Mouse (Mus musculus): ENCODE results near the gene Rbl1.
"Not testable (repeated sequence)": the region's sequence is repeated elsewhere in the genome, so short reads cannot be mapped to it uniquely, and the experiment has no call there.

Gene Rbl1

DNA sequence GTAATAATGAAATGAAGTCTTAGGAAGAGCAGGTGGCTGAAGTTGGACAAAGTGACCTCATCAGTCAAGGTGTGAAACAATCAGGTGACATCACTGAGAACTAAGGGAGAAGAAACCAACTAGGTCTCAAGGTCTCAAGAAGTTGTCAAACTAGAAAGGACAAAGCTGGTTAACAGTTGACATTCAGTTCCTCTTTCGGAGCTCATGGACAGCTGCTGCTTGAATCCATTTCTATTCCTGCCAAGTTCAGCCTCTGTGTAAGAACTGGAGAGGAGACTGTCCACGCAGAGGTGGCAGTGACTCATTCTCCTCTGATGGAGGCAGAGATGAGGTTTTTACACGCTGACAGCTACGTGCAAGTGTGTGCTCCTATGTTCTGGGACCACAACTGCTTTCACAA is 17.1 kb downstream of the Rbl1 start:
- H3K36me3 ChIP-seq (ENCODE audit: control insufficient read depth, insufficient read depth, low read length, poor library complexity, severe bottlenecking): peaks cover 6% of the 10 kb centered on the region
- DNase-seq (ENCODE audit: low read depth, low spot score): no peak
- H3K27me3 ChIP-seq (ENCODE audit: control insufficient read depth, insufficient read depth, low read length, poor library complexity, severe bottlenecking): no peaks in the 10 kb centered on the region

DNA sequence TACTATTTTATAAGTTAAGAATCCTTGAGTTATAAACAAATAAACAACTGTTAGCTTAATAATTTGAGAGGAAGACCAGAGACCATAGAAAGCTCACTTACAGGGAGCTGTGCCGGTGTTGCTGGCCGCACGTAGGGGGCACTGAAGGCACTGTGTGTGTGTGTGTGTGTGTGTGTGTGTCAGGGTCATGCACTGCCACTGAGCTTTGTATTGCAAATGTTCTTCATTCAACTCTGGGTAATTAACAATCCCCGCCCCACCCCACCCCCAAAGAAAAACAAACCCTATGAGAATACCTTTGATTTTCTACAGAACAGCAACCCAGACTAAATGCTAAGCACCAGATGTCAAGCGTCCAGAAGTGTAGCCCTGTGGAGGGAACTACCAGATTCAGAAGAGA is 17.8 kb downstream of the Rbl1 start:
- Histone ChIP-seq H3K27me3 (ENCODE audit: control insufficient read depth, insufficient read depth, low read length, poor library complexity, severe bottlenecking) (no peaks in the 10 kb centered on the region), H3K36me3 (ENCODE audit: control insufficient read depth, insufficient read depth, low read length, poor library complexity, severe bottlenecking) (peaks cover 6% of the 10 kb centered on the region)
- DNase-seq (ENCODE audit: low read depth, low spot score): no peak

DNA sequence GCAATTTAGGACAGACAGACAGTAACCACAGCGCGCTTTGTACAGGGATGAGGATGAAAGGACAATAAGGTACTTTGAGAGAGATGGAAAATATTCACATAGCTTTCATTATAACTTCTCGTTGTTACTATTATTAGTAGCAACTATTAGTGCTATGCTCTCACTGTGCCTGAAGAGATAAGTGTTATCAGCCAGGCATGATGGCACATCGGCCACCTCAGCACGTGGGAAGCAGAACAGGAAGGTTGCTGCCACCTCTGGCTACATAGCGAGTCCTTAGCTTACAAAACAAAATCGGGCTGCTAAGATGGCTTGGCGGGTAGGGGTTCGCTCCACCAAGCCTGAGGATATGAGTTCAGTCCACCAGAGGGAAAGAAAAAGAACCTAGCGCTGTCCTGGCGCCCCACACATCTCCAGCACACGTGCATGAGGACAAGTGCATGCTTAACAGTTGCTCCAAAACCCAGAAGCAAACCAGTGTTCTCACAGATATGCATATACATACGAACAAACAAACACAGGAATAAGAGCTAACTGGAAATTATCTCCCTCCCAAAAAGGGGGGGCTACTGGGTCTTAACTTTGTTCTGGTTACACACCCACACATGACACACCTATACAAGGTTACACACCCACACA is 19.2 kb downstream of the Rbl1 start:
- DNase-seq (ENCODE audit: low read depth, low spot score): no peak
- no peaks in the 10 kb centered on the region for H3K27me3 ChIP-seq (ENCODE audit: control insufficient read depth, insufficient read depth, low read length, poor library complexity, severe bottlenecking)
- peaks cover 3% of the 10 kb centered on the region for H3K36me3 ChIP-seq (ENCODE audit: control insufficient read depth, insufficient read depth, low read length, poor library complexity, severe bottlenecking)

DNA sequence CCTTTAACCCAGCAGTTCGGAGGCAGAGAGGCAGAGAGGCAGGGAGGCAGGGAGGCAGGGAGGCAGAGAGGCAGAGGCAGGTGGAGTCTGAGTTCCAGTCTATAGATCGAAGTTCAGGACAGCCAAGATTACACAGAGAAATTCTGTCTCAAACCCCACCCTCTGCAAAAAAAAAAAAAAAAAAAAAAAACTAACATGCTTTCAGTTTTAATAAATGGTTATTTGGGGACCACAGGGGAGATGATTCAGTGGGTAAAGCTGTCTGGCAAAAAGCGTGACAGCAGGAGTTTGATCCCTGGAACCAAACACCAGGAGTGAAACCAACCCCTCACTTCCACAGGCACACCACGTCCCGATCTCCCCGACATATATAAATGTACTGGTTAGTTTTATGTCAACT is 26.2 kb downstream of the Rbl1 start:
- H3K36me3 ChIP-seq (ENCODE audit: control insufficient read depth, insufficient read depth, low read length, poor library complexity, severe bottlenecking): peaks cover 9% of the 10 kb centered on the region; the same call in 1 of the 2 replicates
- DNase-seq (ENCODE audit: low read depth, low spot score): no peak
- no peaks in the 10 kb centered on the region for H3K27me3 ChIP-seq (ENCODE audit: control insufficient read depth, insufficient read depth, low read length, poor library complexity, severe bottlenecking)

DNA sequence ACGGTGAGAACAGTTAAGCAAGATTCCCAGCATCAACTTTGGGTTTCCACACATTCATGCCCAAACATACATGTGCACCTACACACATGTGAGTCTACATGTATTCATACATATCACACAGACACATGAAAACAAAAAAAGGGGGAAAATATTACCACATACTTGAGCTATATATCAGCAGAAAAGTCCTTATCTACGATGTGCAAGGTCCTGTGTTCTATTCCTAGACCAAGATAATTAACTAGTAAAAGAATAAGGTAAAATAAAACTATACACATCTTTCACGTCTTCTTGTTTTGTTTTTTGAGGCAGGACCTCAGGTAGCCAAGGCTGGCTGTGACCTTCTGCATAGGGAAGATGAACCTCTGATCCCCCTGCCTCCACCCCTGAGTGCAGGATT is 28.1 kb downstream of the Rbl1 start:
- peaks cover 10% of the 10 kb centered on the region; the same call in 1 of the 2 replicates for H3K36me3 ChIP-seq (ENCODE audit: control insufficient read depth, insufficient read depth, low read length, poor library complexity, severe bottlenecking)
- no peaks in the 10 kb centered on the region for H3K27me3 ChIP-seq (ENCODE audit: control insufficient read depth, insufficient read depth, low read length, poor library complexity, severe bottlenecking)
- no peak for DNase-seq (ENCODE audit: low read depth, low spot score)

DNA sequence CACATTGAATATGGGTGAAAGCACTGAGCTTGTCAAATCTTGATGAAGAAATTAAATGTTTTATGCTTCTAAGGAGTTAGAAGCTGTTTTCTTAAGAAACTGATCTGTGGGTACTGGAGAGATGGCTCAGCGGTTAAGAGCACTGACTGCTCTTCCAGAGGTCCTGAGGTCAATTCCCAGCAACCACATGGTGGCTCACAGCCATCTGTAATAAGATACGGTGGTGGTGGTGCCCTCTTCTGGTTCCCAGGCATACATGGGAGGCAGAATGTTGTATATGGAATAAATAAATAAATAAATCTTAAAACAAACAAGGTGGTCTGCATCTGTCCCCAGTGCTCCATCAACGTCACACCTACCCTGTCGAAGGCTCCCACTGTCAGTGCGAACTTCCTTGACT is 29.9 kb downstream of the Rbl1 start:
- Histone ChIP-seq H3K36me3 (ENCODE audit: control insufficient read depth, insufficient read depth, low read length, poor library complexity, severe bottlenecking) (peaks cover 10% of the 10 kb centered on the region; the same call in 1 of the 2 replicates), H3K27me3 (ENCODE audit: control insufficient read depth, insufficient read depth, low read length, poor library complexity, severe bottlenecking) (no peaks in the 10 kb centered on the region)
- DNase-seq (ENCODE audit: low read depth, low spot score): no peak

DNA sequence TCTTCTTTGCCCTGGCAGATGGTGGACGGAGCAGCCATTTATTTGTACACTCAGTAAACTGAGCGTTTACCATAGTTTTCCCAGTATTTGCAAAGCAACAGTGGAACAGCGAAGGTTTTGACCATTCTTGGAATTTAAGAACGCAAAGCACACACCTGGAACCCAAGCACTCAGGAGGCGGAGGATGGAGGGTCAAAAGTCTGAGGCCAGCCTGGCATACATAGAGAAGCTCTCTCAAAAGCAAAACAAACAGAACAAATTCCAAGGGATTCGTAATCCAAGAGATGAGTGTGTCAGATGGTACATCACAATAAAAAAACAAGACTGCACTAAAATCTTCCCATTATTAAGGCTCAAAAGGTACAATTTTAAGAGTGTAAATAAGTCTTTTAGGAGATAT is 30.8 kb downstream of the Rbl1 start:
- Histone ChIP-seq H3K27me3 (ENCODE audit: control insufficient read depth, insufficient read depth, low read length, poor library complexity, severe bottlenecking) (no peaks in the 10 kb centered on the region), H3K36me3 (ENCODE audit: control insufficient read depth, insufficient read depth, low read length, poor library complexity, severe bottlenecking) (peaks cover 10% of the 10 kb centered on the region; the same call in 1 of the 2 replicates)
- no peak for DNase-seq (ENCODE audit: low read depth, low spot score)

DNA sequence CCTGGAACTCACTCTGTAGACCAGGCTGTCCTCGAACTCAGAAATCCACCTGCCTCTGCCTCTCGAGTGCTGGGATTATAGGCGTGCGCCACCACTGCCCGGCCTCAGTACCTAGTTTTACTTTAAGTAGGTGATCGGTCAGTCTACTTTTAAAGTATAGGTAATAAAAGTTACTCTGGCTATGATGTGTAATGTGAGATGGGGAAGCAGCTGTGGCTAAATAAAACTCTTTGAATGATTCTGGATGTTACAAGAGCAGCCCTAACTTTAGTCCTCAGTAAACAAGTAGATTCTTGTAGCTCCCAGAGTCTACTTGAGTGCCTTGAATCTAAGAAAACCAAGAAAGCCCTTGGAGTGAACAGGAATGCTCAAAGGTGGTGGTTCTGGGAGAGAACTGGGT is 31.4 kb downstream of the Rbl1 start:
- Histone ChIP-seq H3K27me3 (ENCODE audit: control insufficient read depth, insufficient read depth, low read length, poor library complexity, severe bottlenecking) (no peaks in the 10 kb centered on the region), H3K36me3 (ENCODE audit: control insufficient read depth, insufficient read depth, low read length, poor library complexity, severe bottlenecking) (peaks cover 10% of the 10 kb centered on the region; the same call in 1 of the 2 replicates)
- no peak for DNase-seq (ENCODE audit: low read depth, low spot score)

DNA sequence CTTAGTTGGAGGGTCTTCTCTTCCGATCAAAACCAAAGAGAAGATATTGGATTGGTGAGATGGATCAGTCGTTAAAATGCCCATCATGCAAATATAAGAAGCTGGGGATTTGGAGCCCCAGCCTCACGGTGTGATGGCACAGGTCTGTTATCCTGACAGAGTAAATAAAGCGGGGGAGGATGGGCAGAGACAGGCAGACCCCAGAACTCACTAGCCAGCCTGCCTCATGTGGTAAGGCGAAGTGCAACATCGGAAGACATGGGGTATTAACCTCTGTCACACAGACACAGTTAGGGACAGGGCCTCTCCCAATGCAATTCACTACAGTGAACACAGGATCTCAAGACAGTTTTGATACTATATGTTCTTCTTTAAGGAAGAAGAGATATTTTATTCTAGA is 33.7 kb downstream of the Rbl1 start:
- no peak for DNase-seq (ENCODE audit: low read depth, low spot score)
- Histone ChIP-seq H3K36me3 (ENCODE audit: control insufficient read depth, insufficient read depth, low read length, poor library complexity, severe bottlenecking) (peaks cover 17% of the 10 kb centered on the region), H3K27me3 (ENCODE audit: control insufficient read depth, insufficient read depth, low read length, poor library complexity, severe bottlenecking) (no peaks in the 10 kb centered on the region)

DNA sequence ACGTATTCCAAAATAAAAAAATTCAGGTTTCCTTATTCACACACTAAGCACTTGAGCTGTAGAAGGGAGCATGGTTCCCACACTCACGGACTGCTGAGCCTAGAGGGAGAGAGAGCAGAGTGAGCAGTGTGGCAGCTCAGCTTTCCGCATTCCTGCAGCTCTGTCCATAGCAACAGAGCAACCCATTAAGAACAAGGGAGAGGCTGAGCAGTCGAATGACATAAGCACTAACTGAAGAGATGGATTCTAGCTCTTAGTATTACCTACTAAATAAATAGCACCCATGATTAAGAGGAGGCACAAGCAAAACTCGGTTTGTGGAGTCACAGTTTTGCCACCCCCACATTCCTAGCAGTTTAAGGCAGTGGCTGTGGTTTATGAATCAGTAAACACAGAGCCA is 34.2 kb downstream of the Rbl1 start:
- no peaks in the 10 kb centered on the region for H3K27me3 ChIP-seq (ENCODE audit: control insufficient read depth, insufficient read depth, low read length, poor library complexity, severe bottlenecking)
- DNase-seq (ENCODE audit: low read depth, low spot score): no peak
- H3K36me3 ChIP-seq (ENCODE audit: control insufficient read depth, insufficient read depth, low read length, poor library complexity, severe bottlenecking): peaks cover 17% of the 10 kb centered on the region

DNA sequence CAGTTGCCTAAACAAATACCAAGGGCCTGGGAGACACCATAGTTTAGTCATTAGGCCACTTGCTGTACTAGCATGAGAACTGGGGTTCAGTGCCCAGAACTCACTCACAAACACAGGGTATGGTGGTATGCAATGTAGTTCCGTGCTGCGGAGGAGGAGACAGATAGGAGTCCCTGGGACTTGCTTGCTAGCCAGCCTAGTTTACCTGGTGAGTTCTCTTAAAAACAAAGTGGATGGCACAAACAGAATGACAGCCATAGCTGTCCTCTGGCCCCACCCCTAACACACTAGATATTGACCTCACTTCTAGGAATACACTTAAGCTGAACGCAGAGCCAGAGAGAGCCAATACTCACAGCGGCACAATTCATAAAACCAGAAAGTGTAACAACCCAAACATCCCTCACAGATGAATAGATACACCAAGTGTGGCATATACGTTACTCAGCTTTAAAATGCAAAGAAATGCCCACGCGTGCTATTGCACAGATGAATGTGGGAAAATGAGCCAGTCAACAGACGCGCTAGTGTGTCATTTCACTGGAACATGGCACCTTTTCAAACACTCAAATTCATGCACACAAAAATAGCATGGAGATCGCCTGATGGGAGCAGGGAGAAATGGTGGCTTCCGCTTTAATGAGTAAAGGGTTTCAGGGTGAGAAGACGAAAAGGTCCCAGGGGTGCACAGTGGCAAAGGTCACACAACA is 37.8 kb downstream of the Rbl1 start:
- H3K36me3 ChIP-seq (ENCODE audit: control insufficient read depth, insufficient read depth, low read length, poor library complexity, severe bottlenecking): peaks cover 8% of the 10 kb centered on the region; the same call in 1 of the 2 replicates
- no peak for DNase-seq (ENCODE audit: low read depth, low spot score)

DNA sequence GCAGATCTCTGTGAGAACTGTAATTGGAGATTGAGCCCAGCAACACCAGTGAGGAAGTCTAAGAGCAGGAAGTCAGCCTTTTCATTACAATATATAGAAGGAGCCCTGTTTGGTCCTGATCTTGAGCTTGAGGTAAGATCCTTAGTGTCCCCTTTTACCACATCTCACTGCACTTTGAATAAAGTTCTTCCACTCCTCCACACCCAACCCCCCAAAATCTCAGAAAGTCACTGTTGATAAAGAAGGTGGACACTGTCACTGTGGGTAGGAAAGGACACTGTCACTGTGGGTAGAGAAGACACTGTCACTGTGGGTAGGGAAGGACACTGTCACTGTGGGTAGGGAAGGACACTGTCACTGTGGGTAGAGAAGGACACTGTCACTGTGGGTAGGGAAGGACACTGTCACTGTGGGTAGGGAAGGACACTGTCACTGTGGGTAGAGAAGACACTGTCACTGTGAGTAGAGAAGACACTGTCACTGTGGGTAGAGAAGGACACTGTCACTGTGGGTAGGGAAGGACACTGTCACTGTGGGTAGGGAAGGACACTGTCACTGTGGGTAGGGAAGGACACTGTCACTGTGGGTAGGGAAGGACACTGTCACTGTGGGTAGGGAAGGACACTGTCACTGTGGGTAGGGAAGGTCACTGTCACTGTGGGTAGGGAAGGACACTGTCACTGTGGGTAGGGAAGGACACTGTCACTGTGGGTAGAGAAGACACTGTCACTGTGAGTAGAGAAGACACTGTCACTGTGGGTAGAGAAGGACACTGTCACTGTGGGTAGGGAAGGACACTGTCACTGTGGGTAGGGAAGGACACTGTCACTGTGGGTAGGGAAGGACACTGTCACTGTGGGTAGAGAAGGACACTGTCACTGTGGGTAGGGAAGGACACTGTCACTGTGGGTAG is 38.8 kb downstream of the Rbl1 start:
- H3K36me3 ChIP-seq (ENCODE audit: control insufficient read depth, insufficient read depth, low read length, poor library complexity, severe bottlenecking); H3K27me3 ChIP-seq (ENCODE audit: control insufficient read depth, insufficient read depth, low read length, poor library complexity, severe bottlenecking): not testable (repeated sequence)

More for the DNA sequence above, 37.8 kb downstream of the Rbl1 start:
- H3K27me3 ChIP-seq (ENCODE audit: control insufficient read depth, insufficient read depth, low read length, poor library complexity, severe bottlenecking): no peaks in the 10 kb centered on the region

DNA sequence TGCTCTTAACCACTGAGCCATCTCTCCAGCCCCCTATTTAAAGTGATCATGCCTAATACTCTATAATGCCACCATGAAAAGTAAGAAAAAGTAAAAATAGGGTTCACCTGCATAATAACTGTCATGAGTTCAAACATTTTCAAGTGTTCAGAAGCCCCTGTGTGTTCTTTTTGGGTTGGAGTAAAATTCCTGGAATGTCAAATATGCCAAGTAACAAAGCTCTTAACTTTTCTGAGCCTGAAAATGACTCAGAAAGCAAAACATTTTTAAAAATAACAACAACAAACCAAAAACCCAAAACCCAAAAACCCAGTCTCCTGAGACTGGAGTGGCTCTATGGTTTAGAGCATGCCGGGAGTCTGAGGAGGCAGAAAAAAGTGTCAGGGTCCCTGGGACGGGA is 40.2 kb downstream of the Rbl1 start:
- H3K27me3 ChIP-seq (ENCODE audit: control insufficient read depth, insufficient read depth, low read length, poor library complexity, severe bottlenecking): no peaks in the 10 kb centered on the region
- H3K36me3 ChIP-seq (ENCODE audit: control insufficient read depth, insufficient read depth, low read length, poor library complexity, severe bottlenecking): peaks cover 13% of the 10 kb centered on the region; the same call in 1 of the 2 replicates
- DNase-seq (ENCODE audit: low read depth, low spot score): no peak

More for the DNA sequence above, 38.8 kb downstream of the Rbl1 start:
- DNase-seq (ENCODE audit: low read depth, low spot score): not testable (repeated sequence)

DNA sequence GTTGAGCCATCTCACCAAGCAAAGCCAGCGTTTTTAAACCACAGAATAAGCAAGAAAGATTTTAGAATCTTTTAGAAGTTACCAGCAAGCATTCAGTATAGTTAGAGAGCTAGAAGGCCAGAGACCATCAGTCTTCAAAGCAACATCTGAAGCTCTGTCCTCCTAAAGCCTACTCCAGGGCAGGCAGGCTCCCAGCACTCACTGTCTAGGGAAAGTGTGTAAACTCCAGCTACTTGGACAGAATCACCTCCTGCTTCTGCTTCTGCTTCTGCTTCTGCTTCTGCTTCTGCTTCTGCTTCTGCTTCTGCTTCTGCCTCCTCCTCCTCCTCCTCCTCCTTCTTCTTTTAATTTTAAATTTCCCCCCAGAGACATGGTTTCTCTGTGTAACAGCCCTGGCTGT is 48.3 kb downstream of the Rbl1 start:
- peaks cover 6% of the 10 kb centered on the region for H3K36me3 ChIP-seq (ENCODE audit: control insufficient read depth, insufficient read depth, low read length, poor library complexity, severe bottlenecking)
- no peak for DNase-seq (ENCODE audit: low read depth, low spot score)
- H3K27me3 ChIP-seq (ENCODE audit: control insufficient read depth, insufficient read depth, low read length, poor library complexity, severe bottlenecking): no peaks in the 10 kb centered on the region

DNA sequence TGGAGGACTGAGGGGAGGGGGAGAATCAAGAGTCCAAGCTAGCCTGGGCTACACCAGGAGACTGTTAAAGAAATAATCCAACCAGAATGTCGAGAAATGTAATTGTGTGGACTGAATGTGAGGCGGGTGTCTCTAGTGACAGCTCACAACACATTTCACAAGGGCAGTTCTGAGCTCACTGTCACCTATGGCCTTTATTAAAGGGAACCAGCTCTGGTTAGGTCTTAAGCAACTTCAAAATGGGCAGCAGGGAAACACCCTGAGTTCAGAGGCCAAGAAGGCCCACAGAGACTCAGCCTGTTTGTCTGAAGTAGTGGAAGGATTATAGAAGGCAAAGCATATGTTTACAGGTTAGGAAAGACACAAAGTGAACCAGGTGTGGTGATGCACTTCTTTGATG is 51.1 kb downstream of the Rbl1 start:
- H3K27me3 ChIP-seq (ENCODE audit: control insufficient read depth, insufficient read depth, low read length, poor library complexity, severe bottlenecking): no peaks in the 10 kb centered on the region
- DNase-seq (ENCODE audit: low read depth, low spot score): no peak

More for the DNA sequence above, 51.1 kb downstream of the Rbl1 start:
- no peaks in the 10 kb centered on the region for H3K36me3 ChIP-seq (ENCODE audit: control insufficient read depth, insufficient read depth, low read length, poor library complexity, severe bottlenecking)

Measured in splenic B cell, adult 2 months (primary cell).